Mouse (Mus musculus): ENCODE measurements around the gene Ppp1r11. TPM values are rescaled to one million over a fixed set of nuclear protein-coding genes. Genes with fewer than 3 reads are reported as not detected.
A peak's percentile ranks its signal among the peaks of the same experiment; 100 is the strongest.

Ppp1r11 gene
- total RNA-seq, 2 experiments from 2014 or later = 132 to 139 TPM

DNA sequence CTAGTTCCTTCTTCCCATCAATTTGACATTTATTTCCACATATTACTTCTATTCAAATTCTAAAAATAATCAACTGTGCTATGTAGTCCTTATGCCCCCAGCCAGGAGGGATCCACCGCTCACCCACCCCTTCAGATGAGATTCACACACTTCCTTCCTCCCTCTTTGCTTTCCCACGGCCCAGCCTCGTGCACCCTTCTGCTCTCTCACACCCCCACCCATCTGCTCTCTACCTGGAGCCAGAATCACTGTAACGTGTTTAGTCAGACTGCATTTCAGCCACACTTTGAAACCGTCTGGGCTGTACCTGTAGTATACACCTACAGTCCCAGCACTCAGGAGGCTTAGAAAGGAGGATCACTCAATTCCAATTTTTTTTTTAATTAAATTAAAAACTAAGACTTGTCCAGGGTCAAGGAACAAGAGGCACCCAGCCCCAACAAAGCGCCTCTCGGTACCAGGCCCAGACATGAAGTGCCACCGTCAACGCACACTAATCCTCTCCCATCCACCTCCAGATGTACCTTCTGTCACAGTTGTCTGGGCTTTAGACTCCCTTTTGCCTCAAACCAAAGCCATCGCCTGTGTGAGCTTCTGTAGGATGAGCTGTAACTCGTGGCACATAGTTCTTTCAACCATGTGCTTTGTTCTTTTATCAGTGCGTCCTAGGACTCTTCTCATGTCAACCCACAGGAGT, 22.2 kb downstream of the Ppp1r11 start:
- H3K27ac ChIP-seq = 0 out of 2 replicates have a peak overlapping the region, but pooled peaks have one; percentile 14
- no peak for DNase-seq (ENCODE audit: low spot score in 2 of 2)
- no peak for TF ChIP-seq CTCF (conservative IDR thresholded peaks at IDR 0.05)
- H3K4me3 ChIP-seq = no peak overlapping the region

DNA sequence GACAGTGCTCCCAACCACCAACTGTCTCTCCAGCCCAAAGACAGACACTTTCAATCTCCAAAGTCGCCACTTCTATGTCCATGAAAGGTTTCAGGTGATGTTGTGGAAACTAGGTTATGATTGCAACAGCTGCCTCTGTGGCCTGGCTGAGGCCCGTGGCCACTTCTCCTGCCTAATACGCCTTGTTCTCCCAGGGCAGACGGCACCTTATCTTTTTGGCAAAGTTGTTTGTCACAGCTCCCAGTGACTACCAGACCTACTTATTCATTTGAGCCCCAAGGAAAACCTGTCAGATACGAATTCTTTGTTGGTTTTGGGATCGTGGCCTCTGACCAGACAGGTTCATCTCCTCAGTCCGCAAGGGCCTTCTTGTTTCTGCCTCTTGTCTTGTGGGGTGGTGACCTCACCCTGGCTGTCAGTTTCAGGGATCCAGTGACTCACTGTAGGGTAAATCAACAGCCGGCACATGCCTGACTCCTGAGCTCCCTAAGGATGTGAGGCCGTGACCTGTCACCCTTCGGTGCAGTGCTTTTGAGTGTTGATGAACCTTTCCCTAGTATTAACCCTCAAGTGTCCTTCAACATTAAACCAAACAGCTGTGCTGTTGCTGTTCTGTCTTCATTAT, 23.9 kb downstream of the Ppp1r11 start:
- H3K27ac ChIP-seq = no peak overlapping the region
- no peak for DNase-seq (ENCODE audit: low spot score in 2 of 2)
- no peak for TF ChIP-seq CTCF (conservative IDR thresholded peaks at IDR 0.05)
- no peak overlapping the region for H3K4me3 ChIP-seq

- no peak for TF ChIP-seq CTCF (conservative IDR thresholded peaks at IDR 0.05)
- no peak overlapping the region for H3K27ac ChIP-seq
Measured at GRCm38 (mm10) chr17:36923491-36923890, 28.1 kb downstream of the Ppp1r11 start.

GRCm38 (mm10) chr17:36922715-36923114, 28.8 kb downstream of the Ppp1r11 start:
- no peak overlapping the region for H3K27ac ChIP-seq
- TF ChIP-seq CTCF (conservative IDR thresholded peaks at IDR 0.05) = no peak
- no peak overlapping the region for H3K4me3 ChIP-seq
- no peak for DNase-seq (ENCODE audit: low spot score in 2 of 2)

More at GRCm38 (mm10) chr17:36923491-36923890, 28.1 kb downstream of the Ppp1r11 start:
- H3K4me3 ChIP-seq = no peak overlapping the region
- DNase-seq (ENCODE audit: low spot score in 2 of 2) = no peak

DNA sequence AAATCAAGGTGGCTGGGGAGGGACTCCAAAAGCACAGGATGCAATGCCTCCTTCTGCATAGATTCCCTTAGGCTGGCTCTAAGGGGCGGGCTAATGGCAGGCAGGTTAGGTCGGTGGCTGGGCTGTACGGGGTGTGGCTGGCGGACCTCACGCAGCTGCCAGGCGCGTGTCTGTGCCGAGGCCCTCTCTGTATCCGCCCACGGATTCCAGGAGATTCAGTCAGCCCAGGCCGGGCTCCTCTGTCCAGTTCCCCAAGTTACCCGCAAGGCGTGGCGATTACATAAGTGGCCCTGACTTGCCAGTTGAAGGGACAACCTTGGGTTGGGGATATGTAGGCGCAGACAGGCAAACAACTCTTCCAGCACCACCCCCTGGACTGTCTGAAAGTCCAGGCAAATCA, 31.3 kb downstream of the Ppp1r11 start:
- no peak overlapping the region for H3K4me3 ChIP-seq
- H3K27ac ChIP-seq = no peak overlapping the region
- no peak for TF ChIP-seq CTCF (conservative IDR thresholded peaks at IDR 0.05)
- DNase-seq (ENCODE audit: low spot score in 2 of 2) = no peak

- H3K27ac ChIP-seq = no peak overlapping the region
- peak; percentile 26 to 68 for DNase-seq (ENCODE audit: low spot score in 2 of 2)
- TF ChIP-seq CTCF (conservative IDR thresholded peaks at IDR 0.05) = peak; percentile 84
- H3K4me3 ChIP-seq = no peak overlapping the region
Measured at GRCm38 (mm10) chr17:36915076-36915475, 36.5 kb downstream of the Ppp1r11 start.

DNA sequence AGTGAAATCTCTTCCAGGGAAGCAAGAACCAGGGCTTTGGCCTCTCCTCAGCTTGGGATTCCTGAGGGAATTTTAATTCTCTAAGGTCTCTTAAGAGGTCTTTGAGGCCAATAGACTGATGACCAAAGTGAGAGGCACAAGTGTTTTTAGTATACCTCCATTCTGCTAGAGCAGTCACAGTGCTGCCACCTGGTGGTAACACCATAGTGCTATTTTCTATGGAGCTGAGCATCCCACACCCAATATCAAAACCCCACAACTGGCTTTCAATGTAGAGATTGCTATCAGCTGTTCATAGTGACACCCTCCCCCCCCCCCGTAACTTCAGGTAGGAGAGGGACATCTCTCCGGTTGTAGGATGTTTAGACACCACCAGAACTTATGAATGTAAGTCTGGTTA, 37.4 kb downstream of the Ppp1r11 start:
- TF ChIP-seq CTCF (conservative IDR thresholded peaks at IDR 0.05) = peak; percentile 90
- Histone ChIP-seq H3K4me3 (no peak overlapping the region), H3K27ac (no peak overlapping the region)
- DNase-seq (ENCODE audit: low spot score in 2 of 2) = peak; percentile 70 to 86

DNA sequence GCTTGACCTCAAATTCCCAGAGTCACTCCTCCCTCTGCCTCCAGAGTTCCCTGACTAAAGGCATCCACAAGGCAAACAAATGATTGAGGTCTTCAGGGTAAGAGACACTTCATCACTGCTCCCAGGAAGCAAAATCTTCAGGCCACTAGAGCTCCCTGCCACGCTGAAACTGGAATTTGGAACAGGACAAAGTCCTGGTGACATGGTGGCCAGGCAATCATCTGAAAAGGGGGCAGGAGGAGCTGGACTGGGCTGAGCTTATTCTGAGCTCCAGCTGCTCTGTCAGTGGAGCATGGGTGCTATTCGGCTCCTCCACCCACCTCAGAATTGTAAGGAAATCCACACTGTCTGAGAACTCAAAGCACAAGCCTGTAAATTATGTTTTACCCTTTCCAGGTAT, 39.5 kb downstream of the Ppp1r11 start:
- no peak for TF ChIP-seq CTCF (conservative IDR thresholded peaks at IDR 0.05)
- H3K4me3 ChIP-seq = no peak overlapping the region
- DNase-seq (ENCODE audit: low spot score in 2 of 2) = no peak

GRCm38 (mm10) chr17:36909802-36910201, 41.7 kb downstream of the Ppp1r11 start:
- Histone ChIP-seq H3K27ac (no peak overlapping the region), H3K4me3 (no peak overlapping the region)
- no peak for TF ChIP-seq CTCF (conservative IDR thresholded peaks at IDR 0.05)
- DNase-seq (ENCODE audit: low spot score in 2 of 2) = no peak

More for the DNA sequence above, 39.5 kb downstream of the Ppp1r11 start:
- no peak overlapping the region for H3K27ac ChIP-seq

GRCm38 (mm10) chr17:36908235-36908634, 43.3 kb downstream of the Ppp1r11 start:
- no peak for DNase-seq (ENCODE audit: low spot score in 2 of 2)
- Histone ChIP-seq H3K4me3 (no peak overlapping the region), H3K27ac (no peak overlapping the region)
- no peak for TF ChIP-seq CTCF (conservative IDR thresholded peaks at IDR 0.05)

- no peak for DNase-seq (ENCODE audit: low spot score in 2 of 2)
- TF ChIP-seq CTCF (conservative IDR thresholded peaks at IDR 0.05) = no peak
- Histone ChIP-seq H3K4me3 (no peak overlapping the region), H3K27ac (no peak overlapping the region)
Measured at GRCm38 (mm10) chr17:36903651-36904050, 47.9 kb downstream of the Ppp1r11 start.

DNA sequence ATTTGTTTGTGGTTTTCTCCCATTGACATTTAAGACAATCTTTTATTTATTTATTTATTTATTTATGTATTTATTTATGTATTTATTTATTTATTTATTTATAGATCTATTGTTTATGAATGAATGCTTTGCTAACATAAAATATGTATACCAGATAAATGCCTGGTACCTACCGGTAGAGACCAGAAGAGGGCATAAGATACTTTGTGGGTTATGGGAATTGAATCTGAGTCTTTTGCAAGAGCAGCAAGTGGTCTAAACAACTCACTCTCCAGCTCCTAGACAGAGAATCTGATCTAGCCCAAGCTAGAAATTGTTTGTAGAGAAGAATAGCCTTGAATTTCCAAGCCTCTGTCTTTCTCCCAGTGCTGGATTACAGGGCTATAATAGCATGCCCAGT, 50.9 kb downstream of the Ppp1r11 start:
- no peak overlapping the region for H3K4me3 ChIP-seq
- DNase-seq (ENCODE audit: low spot score in 2 of 2) = no peak
- TF ChIP-seq CTCF (conservative IDR thresholded peaks at IDR 0.05) = peak; percentile 58
- H3K27ac ChIP-seq = no peak overlapping the region; the same call in 1 of the 2 replicates

DNA sequence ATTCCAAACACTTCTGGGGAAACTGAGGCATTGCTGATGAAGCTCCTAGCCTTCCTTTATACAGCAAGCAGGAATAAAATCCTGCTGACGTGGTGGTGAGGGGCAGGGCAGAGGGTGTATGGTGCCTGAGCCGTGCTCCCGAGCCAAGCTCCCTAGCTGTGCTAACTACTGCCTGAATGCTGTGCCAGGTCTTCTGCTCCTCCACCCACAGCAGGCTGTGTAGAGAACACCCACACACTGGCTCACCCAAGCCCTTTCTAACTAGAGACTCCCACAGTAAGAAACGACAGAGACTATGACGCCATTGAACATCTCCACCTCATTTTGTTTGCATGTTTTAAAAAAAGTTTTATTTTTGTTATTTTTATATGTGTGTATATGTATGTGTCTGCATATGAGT, 51.5 kb downstream of the Ppp1r11 start:
- DNase-seq (ENCODE audit: low spot score in 2 of 2) = peak; percentile 46 to 50

DNA sequence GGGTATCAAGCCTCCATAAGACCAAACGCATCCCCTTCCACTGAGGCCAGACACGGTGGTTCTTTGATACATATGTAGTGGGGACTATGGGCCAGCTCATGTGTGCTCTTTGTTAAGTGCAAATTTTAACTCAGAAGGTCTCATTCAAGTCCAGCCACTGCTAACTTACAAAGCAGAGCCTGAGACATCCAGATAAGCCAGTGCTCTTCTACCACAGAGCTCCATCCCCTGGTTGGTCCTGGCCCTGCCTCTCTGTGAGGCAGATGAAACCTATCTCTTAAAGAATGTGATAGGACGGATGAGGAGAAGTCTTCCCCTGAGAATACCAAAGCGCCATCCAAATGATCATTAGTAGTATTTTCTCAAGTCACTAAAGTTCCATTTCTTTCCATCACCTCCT, 52.2 kb downstream of the Ppp1r11 start:
- no peak for DNase-seq (ENCODE audit: low spot score in 2 of 2)
- no peak overlapping the region for H3K4me3 ChIP-seq

More for the DNA sequence above, 51.5 kb downstream of the Ppp1r11 start:
- Histone ChIP-seq H3K4me3 (no peak overlapping the region), H3K27ac (peak overlapping the region; percentile 54; the same call in 1 of the 2 replicates)
- no peak for TF ChIP-seq CTCF (conservative IDR thresholded peaks at IDR 0.05)

More for the DNA sequence above, 52.2 kb downstream of the Ppp1r11 start:
- no peak for TF ChIP-seq CTCF (conservative IDR thresholded peaks at IDR 0.05)
- peak overlapping the region; percentile 54; the same call in 1 of the 2 replicates for H3K27ac ChIP-seq

Other genes with a start within 250 kb of the Ppp1r11 start
- not detected for gene H2-M10.5, start 178.8 kb downstream of the Ppp1r11 start, total RNA-seq (2021)
- not detected for gene H2-M10.6, start 139.6 kb downstream of the Ppp1r11 start, total RNA-seq (2021)
- gene Trim26, start 114.6 kb downstream of the Ppp1r11 start, total RNA-seq (2021) = 10 to 100 TPM; 22.5 to 26.1 TPM
- not detected for gene Trim15, start 84.5 kb downstream of the Ppp1r11 start, total RNA-seq (2021)
- gene Trim10, start 82.2 kb downstream of the Ppp1r11 start, total RNA-seq (2021) = not detected
- gene Trim40, start 61.6 kb downstream of the Ppp1r11 start, total RNA-seq (2021) = not detected
- gene Trim31, start 53.6 kb downstream of the Ppp1r11 start, total RNA-seq (2021) = under 1 TPM in 1 of 2 experiments, not detected in 1; 0.15 TPM
- gene Rnf39, start 8.8 kb downstream of the Ppp1r11 start, total RNA-seq (2021) = 1 to 10 TPM; 5.2 to 5.3 TPM
- gene Znrd1, start 6.8 kb upstream of the Ppp1r11 start, total RNA-seq (2021) = 10 to 100 TPM; 30.6 to 34.5 TPM
- gene Znrd1as, start 6.9 kb upstream of the Ppp1r11 start, total RNA-seq (2021) = 1 to 10 TPM; 6.2 to 7.3 TPM
- gene 2410137M14Rik, start 29.5 kb upstream of the Ppp1r11 start, total RNA-seq (2021) = not detected
- 1 to 10 TPM in 1 of 2 experiments, under 1 TPM in 1; 0.37 to 1.2 TPM for gene H2-M5, start 37.8 kb upstream of the Ppp1r11 start, total RNA-seq (2021)
- gene Zfp57, start 49.4 kb upstream of the Ppp1r11 start, total RNA-seq (2021) = 10 to 100 TPM; 15.0 to 15.8 TPM
- 10 to 100 TPM; 42.6 to 45.6 TPM for gene Mog, start 71.7 kb upstream of the Ppp1r11 start, total RNA-seq (2021)
- 100 to 1,000 TPM; 682 to 738 TPM for gene Gabbr1, start 94.2 kb upstream of the Ppp1r11 start, total RNA-seq (2021)
- gene Olfr90, start 136.8 kb upstream of the Ppp1r11 start, total RNA-seq (2021) = not detected
- not detected for gene Olfr91, start 146.5 kb upstream of the Ppp1r11 start, total RNA-seq (2021)
- not detected for gene Olfr92, start 168.3 kb upstream of the Ppp1r11 start, total RNA-seq (2021)
- gene Olfr93, start 209.8 kb upstream of the Ppp1r11 start, total RNA-seq (2021) = not detected
- not detected for gene Ubd, start 242.2 kb upstream of the Ppp1r11 start, total RNA-seq (2021)
- not detected for gene Olfr94, start 249.3 kb upstream of the Ppp1r11 start, total RNA-seq (2021)